Mouse (Mus musculus): Measurements from ENCODE around the gene Efna2.

Efna2 gene

GRCm38 (mm10) chr10:80169651-80170050 lies 9.6 kb upstream of the Efna2 start:
- no peak for DNase-seq

DNA sequence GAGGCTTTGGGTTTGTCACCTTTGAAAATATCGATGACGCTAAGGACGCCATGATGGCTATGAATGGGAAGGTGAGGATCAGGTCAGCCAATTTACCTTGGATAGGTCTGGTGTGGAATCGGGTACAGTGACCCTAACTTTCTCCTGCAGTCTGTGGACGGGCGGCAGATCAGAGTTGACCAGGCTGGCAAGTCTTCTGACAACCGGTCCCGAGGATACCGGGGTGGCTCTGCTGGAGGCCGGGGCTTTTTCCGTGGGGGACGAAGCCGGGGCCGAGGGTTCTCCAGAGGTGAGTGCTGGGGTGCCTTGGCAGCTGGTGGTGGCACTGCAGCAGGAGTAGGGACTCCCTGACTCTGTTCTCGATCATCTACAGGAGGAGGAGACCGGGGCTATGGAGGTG lies 9.2 kb upstream of the Efna2 start:
- DNase-seq, result no peak

DNA sequence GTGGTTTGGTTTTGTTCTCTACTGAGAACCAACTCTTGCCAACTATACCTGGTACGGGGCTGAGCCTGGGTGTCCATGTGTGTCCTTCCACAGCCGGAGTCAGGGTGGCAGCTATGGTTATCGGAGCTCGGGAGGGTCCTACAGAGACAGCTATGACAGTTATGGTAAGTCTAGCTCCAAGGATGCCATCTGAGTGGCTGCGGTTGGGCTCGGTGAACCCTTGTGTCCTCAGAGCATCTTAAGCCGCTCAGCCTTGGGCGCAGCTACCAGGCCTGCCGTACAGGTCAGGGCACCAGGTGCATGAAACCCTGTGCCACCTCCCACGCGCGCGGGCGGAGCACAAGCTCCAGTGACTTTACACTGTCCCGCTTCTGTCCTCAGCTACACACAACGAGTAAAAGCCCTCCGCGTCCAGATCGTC lies 8.7 kb upstream of the Efna2 start:
- DNase-seq, result peak; percentile 44

GRCm38 (mm10) chr10:80171252-80171651 lies 8.0 kb upstream of the Efna2 start:
- DNase-seq, result peak; percentile 33

DNA sequence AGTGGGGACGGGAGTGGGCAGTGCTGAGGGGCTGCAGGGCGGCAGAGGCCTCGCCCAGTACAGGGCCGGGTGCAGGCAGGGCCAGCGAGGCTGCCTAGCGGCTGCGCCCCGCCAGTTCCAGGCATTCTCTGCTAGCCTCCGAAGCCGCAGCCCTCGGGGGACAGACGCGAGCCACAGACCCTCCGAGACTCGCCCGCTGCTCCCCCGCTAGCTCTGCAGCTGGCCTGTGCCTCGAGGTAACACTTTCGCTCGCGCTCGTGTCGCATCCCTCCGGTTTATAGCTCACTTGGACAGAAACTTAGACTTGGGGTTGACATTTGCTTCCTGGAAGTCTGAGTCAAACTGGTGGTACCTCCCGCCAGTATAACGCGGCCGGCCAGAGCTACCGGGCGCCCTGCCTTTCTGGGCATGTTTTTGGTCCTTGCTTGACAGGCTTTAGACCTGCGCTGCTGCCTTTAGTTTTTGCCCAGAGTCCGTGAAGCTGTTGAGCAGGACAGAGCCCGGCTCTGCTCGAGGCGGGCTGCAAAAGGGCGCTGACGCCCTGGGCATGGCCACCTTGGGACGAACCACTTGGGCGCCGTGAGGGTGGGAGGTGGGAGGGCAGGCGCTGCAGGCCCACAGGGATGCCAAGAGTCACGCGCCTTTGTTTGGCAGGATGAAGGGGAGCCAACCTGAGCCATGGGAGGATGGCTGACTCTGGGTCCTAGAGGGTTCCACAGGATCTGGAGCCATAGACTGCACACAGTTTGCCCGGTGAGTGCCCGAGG lies 7.3 kb upstream of the Efna2 start:
- peak; percentile 50 for DNase-seq

GRCm38 (mm10) chr10:80172527-80173292 lies 6.6 kb upstream of the Efna2 start, which contains the start of gene 1600002K03Rik:
Gene 1600002K03Rik (plus strand): TSS chr10:80172944.
- peak; percentile 87 for DNase-seq

DNA sequence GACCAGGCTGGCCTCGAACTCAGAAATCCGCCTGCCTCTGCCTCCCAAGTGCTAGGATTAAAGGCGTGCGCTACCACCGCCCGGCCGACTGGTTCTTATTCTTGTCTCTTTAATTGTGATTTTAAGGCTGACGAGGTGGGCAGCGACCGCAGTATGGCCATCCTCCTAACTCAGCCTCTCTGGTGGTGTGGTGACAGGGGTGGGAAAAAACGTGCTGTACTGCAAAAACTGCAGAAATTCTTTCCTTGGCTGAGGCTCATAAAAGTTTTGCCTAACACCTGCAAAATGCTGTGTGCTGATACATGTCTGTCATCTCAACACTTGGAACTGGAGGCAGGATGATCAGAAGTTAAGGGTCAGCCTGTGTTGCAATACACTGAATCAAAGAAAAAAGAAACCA lies 5.9 kb upstream of the Efna2 start:
- peak; percentile 46 for DNase-seq

DNA sequence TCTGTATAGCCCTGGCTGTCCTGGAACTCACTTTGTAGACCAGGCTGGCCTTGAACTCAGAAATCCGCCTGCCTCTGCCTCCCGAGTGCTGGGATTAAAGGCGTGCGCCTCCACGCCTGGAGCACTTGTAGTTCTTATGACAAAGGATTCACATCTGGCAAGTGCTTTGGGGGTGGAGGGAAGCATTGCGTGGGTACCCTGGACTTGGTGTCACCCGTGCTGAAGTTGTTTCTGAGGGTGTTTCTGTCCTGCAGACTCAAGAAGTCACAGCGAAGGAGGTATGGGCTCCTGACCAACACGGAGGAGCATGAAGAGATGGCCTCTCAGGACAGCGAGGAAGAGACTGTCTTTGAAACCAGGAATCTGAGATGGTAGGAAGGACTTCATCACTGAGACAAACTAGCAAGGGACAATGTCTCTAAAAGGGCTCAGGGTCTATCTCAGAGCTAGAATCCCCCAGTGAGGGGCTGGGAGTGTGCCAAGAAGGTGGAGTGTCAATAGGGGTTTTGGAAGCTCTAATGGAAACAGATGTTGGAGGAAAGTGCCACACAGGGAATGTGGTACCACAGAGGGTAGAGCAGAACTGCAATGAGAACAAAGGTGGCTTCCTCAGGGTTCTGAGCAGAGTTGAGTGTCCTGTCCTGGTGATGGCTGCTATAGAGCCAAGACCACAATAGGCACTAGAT lies 5.2 kb upstream of the Efna2 start:
- DNase-seq, result peak; percentile 41

GRCm38 (mm10) chr10:80174705-80175104 lies 4.6 kb upstream of the Efna2 start:
- peak; percentile 37 for DNase-seq

DNA sequence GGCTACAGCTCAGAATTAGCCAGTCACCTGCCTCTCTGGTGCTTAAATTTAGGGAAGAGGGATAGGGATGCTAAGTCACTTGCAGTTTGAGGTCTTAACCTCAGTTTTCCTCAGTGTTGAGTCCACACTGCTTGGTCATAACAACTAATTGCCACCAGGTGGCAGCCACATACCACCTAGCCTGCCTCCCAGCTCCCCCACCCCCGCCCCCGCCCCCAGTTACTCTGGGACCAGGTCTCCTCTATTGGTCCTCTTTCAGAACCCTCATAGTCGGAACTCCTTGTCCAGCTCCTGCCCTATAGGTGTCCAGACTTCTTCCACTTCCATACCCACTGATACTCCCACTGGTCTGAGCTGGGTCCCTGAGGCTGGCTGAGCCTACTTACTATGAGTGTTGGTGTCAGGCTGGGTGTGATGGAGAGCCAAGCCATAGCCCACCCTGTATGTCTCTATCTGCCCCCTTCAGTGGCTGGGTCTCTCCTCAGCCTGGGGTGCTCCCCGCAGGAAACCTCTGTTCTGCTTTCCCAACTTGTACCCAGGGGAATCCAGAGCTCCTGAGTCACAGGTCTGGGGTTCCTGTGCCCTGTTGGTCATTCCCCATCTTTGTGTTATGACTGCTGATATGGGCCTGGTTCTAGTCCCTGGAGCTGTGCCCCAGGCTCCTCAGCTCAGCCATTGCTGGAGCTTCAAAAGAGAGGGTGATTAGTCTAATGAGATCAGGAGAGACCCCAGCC lies 3.6 kb upstream of the Efna2 start:
- peak; percentile 43 for DNase-seq

DNA sequence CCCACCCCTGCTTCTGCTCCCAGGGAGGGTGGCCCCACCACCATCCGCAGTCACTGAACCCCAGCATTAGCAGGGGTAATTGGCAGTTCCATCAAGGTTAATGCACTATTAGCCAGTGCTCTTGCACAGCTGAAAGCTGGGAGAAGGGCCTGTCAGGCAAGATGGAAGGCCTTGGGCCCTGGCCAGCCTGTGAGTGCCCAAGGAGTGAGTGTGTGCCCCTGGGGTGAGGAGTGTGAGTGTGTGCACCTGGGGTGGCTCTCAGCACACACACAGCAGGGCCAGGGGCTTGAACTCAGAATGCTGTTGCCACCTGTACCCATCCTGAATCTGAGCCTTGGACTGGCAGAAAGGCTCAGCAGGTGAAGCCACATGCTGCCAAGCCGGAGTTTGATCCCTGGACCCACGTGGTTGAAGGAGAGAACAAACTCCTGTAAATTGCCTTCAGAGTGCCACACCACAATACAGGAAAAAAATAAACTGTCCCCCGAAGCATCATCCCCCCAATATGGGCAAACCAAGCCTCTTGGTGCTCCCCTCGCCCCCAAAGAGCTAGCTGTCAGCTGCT lies 2.9 kb upstream of the Efna2 start:
- peak; percentile 39 for DNase-seq

DNA sequence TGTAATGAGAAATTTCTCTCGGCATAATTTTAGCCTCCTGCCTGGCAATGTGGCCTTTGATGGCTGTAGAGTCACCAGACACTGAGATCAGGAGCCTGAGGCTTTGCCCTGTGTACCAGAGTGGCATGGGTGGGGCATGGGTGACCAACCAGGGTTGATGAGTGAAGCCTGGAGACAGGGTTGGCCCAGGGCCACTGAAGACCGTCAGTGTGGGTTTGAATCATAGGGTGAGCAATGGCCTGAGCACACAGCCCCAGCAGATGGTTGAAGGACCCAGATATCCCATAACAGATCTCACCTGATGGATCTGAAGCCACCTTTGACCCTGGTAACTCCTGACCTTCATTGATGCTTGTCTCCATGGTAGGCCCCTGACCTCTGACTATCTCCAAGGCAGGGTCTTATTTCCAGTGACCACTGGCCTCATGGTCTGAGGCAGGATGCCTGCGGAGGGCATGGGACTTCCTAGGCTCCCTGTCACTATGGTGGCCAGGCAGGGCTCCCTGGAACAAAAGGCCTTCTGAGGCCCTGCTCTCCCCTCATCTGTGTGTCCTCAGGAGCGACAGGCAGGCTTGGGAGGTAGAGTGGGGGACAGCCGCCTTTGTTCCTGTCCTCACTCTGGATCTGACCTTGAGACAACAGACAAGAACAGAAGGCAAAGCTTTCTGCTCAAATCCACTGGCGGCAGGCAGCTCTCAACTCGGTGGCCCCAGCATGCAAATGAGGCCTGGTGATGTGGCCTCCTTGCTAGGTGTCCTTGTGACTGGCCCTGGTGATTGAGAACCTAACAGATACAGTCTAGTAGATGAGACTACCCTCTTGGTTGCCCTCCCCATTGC lies 1.6 kb upstream of the Efna2 start:
- DNase-seq, result no peak

- peak; percentile 30 for DNase-seq
Measured at GRCm38 (mm10) chr10:80180288-80180687, 1.0 kb downstream of the Efna2 start.

DNA sequence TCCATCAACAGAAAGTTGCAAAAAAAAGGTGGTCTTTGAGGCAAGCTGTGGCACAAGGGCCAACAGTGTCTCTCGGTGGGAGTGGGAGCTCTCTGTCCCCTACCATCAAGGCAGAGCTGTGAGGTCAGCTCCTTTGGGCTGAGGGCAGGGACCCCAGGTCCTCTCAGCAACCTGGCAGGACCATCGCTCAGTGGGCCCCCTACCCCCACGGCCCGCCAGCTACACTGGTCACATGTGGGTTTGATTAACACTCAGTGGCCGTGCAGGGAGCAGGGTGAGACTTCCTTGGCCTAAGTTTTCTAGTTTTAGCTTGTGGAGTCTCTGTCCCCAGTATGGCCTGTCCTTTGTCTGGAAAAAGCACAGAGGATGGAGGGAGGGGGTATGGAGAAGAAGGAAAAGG lies 1.5 kb downstream of the Efna2 start:
- no peak for DNase-seq

DNA sequence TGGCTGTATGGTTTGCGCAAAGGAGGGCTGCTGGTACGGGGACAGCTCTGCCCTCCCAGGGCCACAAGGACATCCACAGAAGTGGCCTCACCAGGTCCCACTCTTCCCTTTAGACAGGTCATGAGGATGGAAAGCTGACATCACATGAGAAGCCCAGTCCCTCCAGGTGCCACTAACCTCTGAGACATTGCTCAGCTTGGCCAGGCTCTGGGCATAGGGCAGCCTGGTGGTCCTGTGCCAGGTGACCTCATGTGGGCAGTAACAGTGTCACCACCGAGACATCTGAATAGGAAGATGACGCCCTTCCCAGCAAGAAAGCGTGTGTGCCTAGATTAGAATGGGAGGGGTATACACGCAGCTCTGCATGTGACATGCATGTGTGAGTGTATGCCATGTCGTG lies 3.3 kb downstream of the Efna2 start:
- DNase-seq, result no peak

GRCm38 (mm10) chr10:80186649-80187048 lies 7.4 kb downstream of the Efna2 start:
- DNase-seq, result no peak

GRCm38 (mm10) chr10:80187739-80188138 lies 8.5 kb downstream of the Efna2 start:
- no peak for DNase-seq

DNA sequence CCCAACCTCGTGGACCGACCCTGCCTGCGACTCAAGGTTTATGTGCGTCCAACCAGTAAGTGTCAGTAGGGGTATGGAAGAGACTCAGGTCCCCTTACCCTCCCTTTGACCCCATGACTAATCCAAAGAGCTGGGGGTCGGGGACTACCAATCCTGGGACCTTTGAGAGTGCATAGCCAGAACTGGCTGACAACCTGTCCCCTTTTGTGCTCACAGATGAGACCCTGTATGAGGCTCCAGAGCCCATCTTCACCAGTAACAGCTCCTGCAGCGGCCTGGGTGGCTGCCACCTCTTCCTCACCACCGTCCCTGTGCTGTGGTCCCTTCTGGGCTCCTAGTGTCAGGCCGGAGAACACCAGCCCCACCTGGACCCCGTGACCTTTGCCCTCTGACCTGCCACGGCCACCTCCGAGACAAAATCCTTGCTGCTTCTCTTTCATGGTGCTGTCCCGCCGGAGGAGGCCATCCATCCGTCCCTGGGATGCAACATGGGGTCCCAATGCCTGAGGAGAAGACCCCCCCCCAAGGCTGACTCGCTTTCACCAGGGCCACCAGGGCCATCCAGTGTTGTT lies 9.3 kb downstream of the Efna2 start:
- no peak for DNase-seq

GRCm38 (mm10) chr10:80189999-80190398 lies 10.7 kb downstream of the Efna2 start:
- DNase-seq, result no peak

GRCm38 (mm10) chr10:80190491-80191051 lies 11.3 kb downstream of the Efna2 start:
- DNase-seq, result peak; percentile 39

DNA sequence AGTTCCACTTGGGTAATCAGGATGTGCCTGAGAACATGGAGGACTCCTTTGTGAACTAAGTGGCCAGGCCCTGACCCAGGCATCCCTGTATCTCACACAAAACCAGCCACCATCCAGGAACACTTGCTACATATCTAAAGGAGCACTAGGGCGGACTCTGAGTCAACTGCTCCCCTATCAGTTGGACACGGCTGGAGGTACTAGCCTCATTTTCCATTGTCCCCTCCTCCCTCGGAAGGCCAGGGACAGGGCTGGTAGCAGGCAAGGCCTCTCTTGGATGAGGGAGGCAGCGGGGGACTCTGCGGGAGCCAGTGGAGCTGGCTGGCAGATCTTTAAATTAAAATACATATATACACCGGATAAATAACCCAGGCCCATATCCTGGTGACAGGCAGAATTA lies 14.7 kb downstream of the Efna2 start:
- no peak for DNase-seq
